Mouse (Mus musculus) erythroblast, embryonic 14.5 days (primary cell): ENCODE data around the gene Olfr71. TPM values are rescaled to one million over a fixed set of nuclear protein-coding genes. Genes with fewer than 3 reads are reported as not detected.
A peak's percentile ranks its signal among the peaks of the same experiment; 100 is the strongest.

Experiments used
- H3K27me3 ChIP-seq: 2 replicates; pipeline ENCODE4 v1.6.1; 2012; ENCODE audit warnings: inconsistent platforms; ENCODE audit not compliant: control insufficient read depth
- H3K36me3 ChIP-seq: 2 replicates; pipeline ENCODE4 v1.6.1; 2012; ENCODE audit warnings: mild to moderate bottlenecking, inconsistent platforms; ENCODE audit not compliant: control insufficient read depth
- H3K4me1 ChIP-seq: 2 replicates; pipeline ENCODE4 v1.6.1; 2012; ENCODE audit warnings: inconsistent platforms; ENCODE audit not compliant: control insufficient read depth
- H3K4me3 ChIP-seq: replicated peaks from 2 replicates; pipeline ENCODE3; 2012; ENCODE audit warnings: moderate library complexity, mild to moderate bottlenecking, inconsistent platforms
- H3K9me3 ChIP-seq: 2 replicates; pipeline ENCODE4 v1.6.1; 2012; ENCODE audit warnings: low read length, inconsistent platforms, mixed read lengths; ENCODE audit not compliant: control insufficient read depth
- GATA1 ChIP-seq: IDR thresholded peaks from 2 replicates; pipeline ENCODE4 v1.6.1; 2012; ENCODE audit warnings: low read length, inconsistent platforms, mixed read lengths
- TAL1 ChIP-seq: IDR thresholded peaks from 3 replicates; pipeline ENCODE4 v1.6.1; 2012; ENCODE audit warnings: low read length, inconsistent platforms, mixed read lengths
- polyA plus RNA-seq: library from polyadenylated mRNA; stranded (reverse); fragments of >175 nt; gene quantifications from 2 replicates; pipeline ENCODE4 v1.2.3, GENCODE M21; 2012

Gene Olfr71
- polyA plus RNA-seq, 1 experiment, result not detected

- Histone ChIP-seq H3K9me3 (no peaks in the 10 kb centered on the region), H3K27me3 (peaks cover 15% of the 10 kb centered on the region), H3K4me1 (peaks cover 11% of the 10 kb centered on the region), H3K4me3 (no peak overlapping the region), H3K36me3 (no peaks in the 10 kb centered on the region)
- TF ChIP-seq GATA1, result no peak
- no peak for TF ChIP-seq TAL1
Measured at GRCm38 (mm10) chr4:43673703-43674102, 36.4 kb downstream of the Olfr71 start.

GRCm38 (mm10) chr4:43672070-43672469, 38.0 kb downstream of the Olfr71 start:
- Histone ChIP-seq H3K27me3 (peaks cover 15% of the 10 kb centered on the region), H3K4me1 (peaks cover 28% of the 10 kb centered on the region), H3K36me3 (no peaks in the 10 kb centered on the region), H3K4me3 (no peak overlapping the region), H3K9me3 (no peaks in the 10 kb centered on the region)
- no peak for TF ChIP-seq TAL1
- no peak for TF ChIP-seq GATA1

- no peaks in the 10 kb centered on the region for H3K36me3 ChIP-seq
- TF ChIP-seq TAL1, result no peak
- no peak for TF ChIP-seq GATA1
- peaks cover 29% of the 10 kb centered on the region for H3K27me3 ChIP-seq
- no peaks in the 10 kb centered on the region for H3K9me3 ChIP-seq
- peaks cover 30% of the 10 kb centered on the region for H3K4me1 ChIP-seq
- H3K4me3 ChIP-seq, result peak overlapping the region; percentile 72
Measured at GRCm38 (mm10) chr4:43669428-43669794, 40.6 kb downstream of the Olfr71 start.

GRCm38 (mm10) chr4:43668782-43669427, 41.1 kb downstream of the Olfr71 start, which contains the start of the genes Tmem8b and Fam221b:
TSS of gene Tmem8b (plus strand) at chr4:43668971.
TSS of gene Fam221b (minus strand) at chr4:43669145.
- peak within 1 kb of the TSS; percentile 72 for H3K4me3 ChIP-seq

GRCm38 (mm10) chr4:43666412-43666811, 43.6 kb downstream of the Olfr71 start:
- Histone ChIP-seq H3K4me1 (peaks cover 30% of the 10 kb centered on the region), H3K36me3 (no peaks in the 10 kb centered on the region), H3K4me3 (no peak overlapping the region), H3K9me3 (no peaks in the 10 kb centered on the region), H3K27me3 (peaks cover 52% of the 10 kb centered on the region)
- no peak for TF ChIP-seq GATA1
- TF ChIP-seq TAL1, result no peak

More at GRCm38 (mm10) chr4:43668782-43669427, 41.1 kb downstream of the Olfr71 start, which contains the start of the genes Tmem8b and Fam221b:
- Histone ChIP-seq H3K9me3 (no peaks in the 10 kb centered on the region), H3K27me3 (peaks cover 30% of the 10 kb centered on the region), H3K4me1 (peaks cover 30% of the 10 kb centered on the region), H3K36me3 (no peaks in the 10 kb centered on the region)
- TF ChIP-seq GATA1, result no peak
- TF ChIP-seq TAL1, result no peak

GRCm38 (mm10) chr4:43657146-43657545, 52.9 kb downstream of the Olfr71 start:
- TF ChIP-seq GATA1, result no peak
- no peak for TF ChIP-seq TAL1
- Histone ChIP-seq H3K27me3 (peaks cover 18% of the 10 kb centered on the region), H3K36me3 (no peaks in the 10 kb centered on the region), H3K4me3 (peak overlapping the region; percentile 83), H3K4me1 (peaks cover 39% of the 10 kb centered on the region), H3K9me3 (no peaks in the 10 kb centered on the region)

GRCm38 (mm10) chr4:43656339-43657109, 53.5 kb downstream of the Olfr71 start, which contains the start of gene Hint2:
TSS of gene Hint2 (minus strand) at chr4:43656466.
- Histone ChIP-seq H3K9me3 (no peaks in the 10 kb centered on the region), H3K27me3 (peaks cover 11% of the 10 kb centered on the region), H3K4me1 (peaks cover 39% of the 10 kb centered on the region), H3K4me3 (peak within 1 kb of the TSS; percentile 83), H3K36me3 (no peaks in the 10 kb centered on the region)
- TF ChIP-seq GATA1 (no peak), TAL1 (no peak)

- Histone ChIP-seq H3K27me3 (peaks cover 4% of the 10 kb centered on the region), H3K9me3 (no peaks in the 10 kb centered on the region; the same call in 1 of the 2 replicates), H3K4me3 (peak overlapping the region; percentile 83), H3K36me3 (no peaks in the 10 kb centered on the region), H3K4me1 (peaks cover 39% of the 10 kb centered on the region)
- no peak for TF ChIP-seq TAL1
- TF ChIP-seq GATA1, result no peak
Measured at GRCm38 (mm10) chr4:43655656-43656338, 54.3 kb downstream of the Olfr71 start.

Other genes starting within 250 kb of the Olfr71 start
- gene Sit1, start 226.5 kb downstream of the Olfr71 start, polyA plus RNA-seq, result not detected in 2 replicates
- 10.5 and 12.4 TPM in 2 replicates for gene Ccdc107, start 217.4 kb downstream of the Olfr71 start, polyA plus RNA-seq
- gene Arhgef39, start 210.6 kb downstream of the Olfr71 start, polyA plus RNA-seq, result 9.4 and 10.5 TPM in 2 replicates
- not detected in 2 replicates for gene Car9, start 203.3 kb downstream of the Olfr71 start, polyA plus RNA-seq
- gene Tpm2, start 186.5 kb downstream of the Olfr71 start, polyA plus RNA-seq, result 0.13 TPM in 1 of 2 replicates, not detected in the other
- 0.10 and 0.20 TPM in 2 replicates for gene Creb3, start 147.9 kb downstream of the Olfr71 start, polyA plus RNA-seq
- gene Tln1, start 147.6 kb downstream of the Olfr71 start, polyA plus RNA-seq, result 17.6 and 19.2 TPM in 2 replicates
- gene Rgp1, start 131.5 kb downstream of the Olfr71 start, polyA plus RNA-seq, result 3.5 and 7.2 TPM in 2 replicates
- gene Gba2, start 131.4 kb downstream of the Olfr71 start, polyA plus RNA-seq, result 0.70 and 1.1 TPM in 2 replicates
- not detected in 2 replicates for gene Msmp, start 125.8 kb downstream of the Olfr71 start, polyA plus RNA-seq
- gene Npr2, start 78.3 kb downstream of the Olfr71 start, polyA plus RNA-seq, result 0.15 TPM in 1 of 2 replicates, not detected in the other
- not detected in 2 replicates for gene Spag8, start 56.7 kb downstream of the Olfr71 start, polyA plus RNA-seq
- gene Hint2, start 53.8 kb downstream of the Olfr71 start, polyA plus RNA-seq, result 3.9 and 4.6 TPM in 2 replicates
- gene Tmem8b, start 41.3 kb downstream of the Olfr71 start, polyA plus RNA-seq, result 0.03 and 0.11 TPM in 2 replicates
- 0.03 and 0.04 TPM in 2 replicates for gene Fam221b, start 41.1 kb downstream of the Olfr71 start, polyA plus RNA-seq
- not detected in 2 replicates for gene Olfr70, start 9.4 kb downstream of the Olfr71 start, polyA plus RNA-seq
- gene Hrct1, start 16.9 kb upstream of the Olfr71 start, polyA plus RNA-seq, result not detected in 2 replicates
- not detected in 2 replicates for gene Spaar, start 19.8 kb upstream of the Olfr71 start, polyA plus RNA-seq
- not detected in 2 replicates for gene Olfr159, start 60.8 kb upstream of the Olfr71 start, polyA plus RNA-seq
- not detected in 2 replicates for gene Olfr156, start 113.6 kb upstream of the Olfr71 start, polyA plus RNA-seq
- not detected in 2 replicates for gene Olfr157, start 129.9 kb upstream of the Olfr71 start, polyA plus RNA-seq
- gene Olfr155, start 141.3 kb upstream of the Olfr71 start, polyA plus RNA-seq, result not detected in 2 replicates
- not detected in 2 replicates for gene Reck, start 165.3 kb upstream of the Olfr71 start, polyA plus RNA-seq
- 3.0 and 3.8 TPM in 2 replicates for gene Glipr2, start 247.1 kb upstream of the Olfr71 start, polyA plus RNA-seq